Mouse (Mus musculus) megakaryocyte, embryonic 14.5 days (primary cell): ENCODE measurements around the gene Il4.

Experiments used
- FLI1 ChIP-seq: IDR thresholded peaks from 2 replicates; pipeline ENCODE4 v1.6.1; 2012; ENCODE audit warnings: low read length, inconsistent platforms, mixed read lengths
- GATA1 ChIP-seq: IDR thresholded peaks from 3 replicates; pipeline ENCODE4 v1.6.1; 2012; ENCODE audit warnings: mixed read lengths, low read length, inconsistent platforms, borderline replicate concordance

GRCm38 (mm10) chr11:53662794-53663674 is 44.6 kb upstream of the Il4 start:
- TF ChIP-seq FLI1 = no peak
- no peak for TF ChIP-seq GATA1
